Mouse (Mus musculus) embryonic fibroblast, embryonic 13.5 days (primary cell): Measurements from ENCODE around the gene Glrx5. TPM values are rescaled to one million over a fixed set of nuclear protein-coding genes. Genes with fewer than 3 reads are reported as not detected.
A peak's percentile ranks its signal among the peaks of the same experiment; 100 is the strongest.

Experiments used
- H3K27ac ChIP-seq: 2 replicates; pipeline ENCODE4 v1.5.1; 2012; ENCODE audit warnings: low read length, control low read depth, inconsistent platforms; ENCODE audit not compliant: insufficient read depth
- H3K4me1 ChIP-seq: 2 replicates; pipeline ENCODE4 v1.6.1; 2011; ENCODE audit warnings: low read length; ENCODE audit not compliant: control insufficient read depth, insufficient read depth
- H3K4me3 ChIP-seq: 2 replicates; pipeline ENCODE4 v1.5.1; 2011; ENCODE audit warnings: mild to moderate bottlenecking, control low read depth, low read length; ENCODE audit not compliant: insufficient read depth
- CTCF ChIP-seq: IDR thresholded peaks from 2 replicates; pipeline ENCODE4 v1.5.1; 2011; ENCODE audit warnings: mild to moderate bottlenecking, control low read depth, low read length, moderate library complexity, borderline replicate concordance; ENCODE audit not compliant: insufficient read depth
- POLR2A ChIP-seq: IDR thresholded peaks from 2 replicates; pipeline ENCODE4 v1.6.1; 2011; ENCODE audit warnings: low read depth, mild to moderate bottlenecking, control low read depth, low read length, moderate library complexity
- polyA plus RNA-seq: library from polyadenylated mRNA; stranded (reverse); fragments of >200 nt; gene quantifications from 2 replicates; pipeline ENCODE4 v1.2.4, GENCODE M21; 2011; ENCODE audit warnings: low read depth; ENCODE audit not compliant: missing spikeins, insufficient read length

Glrx5 gene
- polyA plus RNA-seq, 1 experiment = 37.6 TPM

- no peak overlapping the region for H3K4me3 ChIP-seq
- TF ChIP-seq CTCF = no peak
- TF ChIP-seq POLR2A = no peak
- peaks cover 12% of the 10 kb centered on the region for H3K4me1 ChIP-seq
- no peak overlapping the region for H3K27ac ChIP-seq
Observed at GRCm38 (mm10) chr12:104996012-104996728, 36.3 kb upstream of the Glrx5 start.

GRCm38 (mm10) chr12:104997159-104997558 is 35.3 kb upstream of the Glrx5 start:
- TF ChIP-seq CTCF (no peak), POLR2A (no peak)
- no peak overlapping the region for H3K27ac ChIP-seq

GRCm38 (mm10) chr12:104997641-104998293 is 34.7 kb upstream of the Glrx5 start:
- Histone ChIP-seq H3K4me3 (no peak overlapping the region), H3K4me1 (peaks cover 5% of the 10 kb centered on the region), H3K27ac (no peak overlapping the region)
- no peak for TF ChIP-seq POLR2A
- no peak for TF ChIP-seq CTCF

More at GRCm38 (mm10) chr12:104997159-104997558, 35.3 kb upstream of the Glrx5 start:
- H3K4me3 ChIP-seq = no peak overlapping the region
- peaks cover 8% of the 10 kb centered on the region for H3K4me1 ChIP-seq

- TF ChIP-seq POLR2A = no peak
- TF ChIP-seq CTCF = no peak
- Histone ChIP-seq H3K4me3 (no peak overlapping the region), H3K27ac (no peak overlapping the region), H3K4me1 (peaks cover 7% of the 10 kb centered on the region)
Observed at GRCm38 (mm10) chr12:104998541-104998940, 33.9 kb upstream of the Glrx5 start.

DNA sequence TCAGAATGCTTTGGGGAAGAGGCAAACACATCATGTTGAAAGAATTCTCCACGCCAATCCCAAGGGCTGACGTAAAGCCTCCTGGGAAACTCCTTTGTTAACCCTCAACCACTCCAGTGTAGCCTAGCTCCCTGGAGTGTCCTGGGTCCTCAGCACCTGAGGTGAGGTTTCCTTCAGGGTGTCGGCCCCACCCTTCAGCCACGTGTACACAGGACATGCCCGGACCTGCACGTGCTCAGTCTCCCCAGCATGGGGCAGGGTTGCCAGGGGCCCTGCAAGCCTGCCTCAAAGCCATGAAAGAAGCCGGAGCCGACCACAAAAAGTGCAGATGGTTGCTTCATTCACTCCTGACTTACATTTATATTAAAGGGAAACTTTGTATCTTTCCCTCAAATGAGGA is 33.3 kb upstream of the Glrx5 start:
- Histone ChIP-seq H3K27ac (no peak overlapping the region), H3K4me3 (no peak overlapping the region), H3K4me1 (peaks cover 12% of the 10 kb centered on the region)
- TF ChIP-seq CTCF (no peak), POLR2A (no peak)

- peaks cover 19% of the 10 kb centered on the region for H3K4me1 ChIP-seq
- H3K4me3 ChIP-seq = no peak overlapping the region
- no peak for TF ChIP-seq POLR2A
- no peak for TF ChIP-seq CTCF
- H3K27ac ChIP-seq = peak overlapping the region; percentile 34
Observed at GRCm38 (mm10) chr12:105000487-105001283, 31.8 kb upstream of the Glrx5 start.

DNA sequence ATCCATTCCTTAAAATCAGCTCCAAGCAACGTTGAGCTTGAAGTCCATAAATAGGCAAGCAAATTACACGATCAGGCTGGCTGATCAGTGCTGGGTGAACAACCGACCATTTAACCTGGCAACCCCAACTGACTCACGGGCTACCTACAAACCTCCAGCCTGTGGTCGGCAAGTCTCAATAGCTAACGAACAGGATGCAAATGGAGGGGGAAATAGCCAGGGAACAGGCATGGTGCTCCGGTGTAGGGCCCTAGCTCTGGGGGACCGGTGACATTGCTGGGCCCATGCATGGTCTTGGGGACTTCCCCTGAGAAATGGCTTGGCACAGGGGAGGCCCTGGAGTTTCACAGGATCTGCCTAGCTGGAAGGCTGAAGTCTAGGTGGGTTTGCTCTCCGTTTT is 31.2 kb upstream of the Glrx5 start:
- TF ChIP-seq POLR2A (no peak), CTCF (no peak)
- H3K4me1 ChIP-seq = peaks cover 19% of the 10 kb centered on the region
- no peak overlapping the region for H3K4me3 ChIP-seq
- peak overlapping the region; percentile 34 for H3K27ac ChIP-seq

- TF ChIP-seq CTCF (no peak), POLR2A (no peak)
- H3K4me3 ChIP-seq = no peak overlapping the region
- H3K27ac ChIP-seq = no peak overlapping the region
- H3K4me1 ChIP-seq = peaks cover 19% of the 10 kb centered on the region
Observed at GRCm38 (mm10) chr12:105002340-105003132, 30.0 kb upstream of the Glrx5 start.

- Histone ChIP-seq H3K4me3 (no peak overlapping the region), H3K4me1 (peaks cover 19% of the 10 kb centered on the region), H3K27ac (peak overlapping the region; percentile 58)
- TF ChIP-seq CTCF (no peak), POLR2A (no peak)
Observed at GRCm38 (mm10) chr12:105003158-105003557, 29.3 kb upstream of the Glrx5 start.

- TF ChIP-seq CTCF (no peak), POLR2A (no peak)
- Histone ChIP-seq H3K4me3 (no peak overlapping the region), H3K4me1 (peaks cover 19% of the 10 kb centered on the region), H3K27ac (peak overlapping the region; percentile 58)
Observed at GRCm38 (mm10) chr12:105003715-105004114, 28.8 kb upstream of the Glrx5 start.
